Mouse (Mus musculus) thymus, adult 2 months (tissue): Measurements from ENCODE around the gene Scube2.

Source experiments
- CTCF ChIP-seq: fragments of 200-500 bp; IDR thresholded peaks from 2 replicates; pipeline ENCODE4 v1.5.1; 2012; ENCODE audit warnings: mild to moderate bottlenecking, control low read depth, low read length, moderate library complexity, borderline replicate concordance; ENCODE audit not compliant: control insufficient read depth, poor library complexity, insufficient read depth; ENCODE audit errors: extremely low read depth
- POLR2A ChIP-seq: fragments of 200-500 bp; IDR thresholded peaks from 2 replicates; pipeline ENCODE4 v1.6.1; 2012; ENCODE audit warnings: mild to moderate bottlenecking, low read length, control low read depth, moderate library complexity; ENCODE audit not compliant: control insufficient read depth, poor library complexity, insufficient read depth; ENCODE audit errors: extremely low read depth

DNA sequence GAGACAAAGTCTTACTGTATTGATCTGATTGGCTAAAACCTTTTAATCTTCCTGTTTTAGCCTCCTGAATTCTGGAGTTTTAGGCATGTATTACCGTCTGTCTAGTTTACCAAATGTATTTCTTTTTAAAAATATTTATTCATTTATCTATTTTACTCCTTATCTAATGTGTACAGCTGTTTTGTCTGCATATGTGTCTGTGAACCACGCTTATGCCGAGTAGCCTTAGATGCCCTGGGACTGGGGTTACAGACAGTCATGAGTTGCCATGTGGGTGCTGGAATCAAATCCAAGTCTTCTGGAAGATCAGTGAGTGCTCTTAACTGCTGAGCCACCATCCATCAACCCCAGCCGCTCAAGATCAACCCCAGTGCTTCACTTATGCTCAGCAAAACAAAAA is 46.9 kb downstream of the Scube2 start:
- TF ChIP-seq CTCF (no peak), POLR2A (no peak)
